Mouse (Mus musculus) testis, adult 2 months (tissue): ENCODE measurements around the gene Osbpl10.

Source experiments
- CTCF ChIP-seq: fragments of 200-500 bp; IDR thresholded peaks from 2 replicates; pipeline ENCODE4 v1.5.1; 2012; ENCODE audit warnings: low read depth, mild to moderate bottlenecking, inconsistent platforms, low read length, moderate library complexity; ENCODE audit not compliant: control insufficient read depth, insufficient read depth, insufficient replicate concordance
- POLR2A ChIP-seq: fragments of 200-500 bp; IDR thresholded peaks from 2 replicates; pipeline ENCODE4 v1.6.1; 2012; ENCODE audit warnings: low read depth, mild to moderate bottlenecking, inconsistent platforms, low read length, moderate library complexity; ENCODE audit not compliant: control insufficient read depth

DNA sequence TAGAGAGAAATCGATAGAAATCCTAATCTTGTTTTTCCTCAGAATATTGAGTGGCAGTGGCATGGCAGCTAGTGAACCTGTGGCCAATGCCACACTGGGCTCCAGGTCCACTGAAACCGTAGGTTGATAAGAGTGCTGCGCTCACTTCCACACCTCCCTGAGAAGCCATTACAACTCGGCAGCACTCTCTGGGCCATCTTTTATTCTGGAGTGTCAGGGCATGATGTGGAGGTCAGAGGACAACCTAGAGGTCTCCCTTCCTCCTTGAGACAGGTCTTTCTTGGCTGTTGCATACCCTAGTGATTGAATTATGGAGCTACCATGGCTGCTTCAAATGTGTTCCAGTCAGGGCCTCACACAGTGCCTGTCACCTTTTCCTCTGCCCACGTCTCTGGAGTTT is 283.5 kb downstream of the Osbpl10 start:
- TF ChIP-seq POLR2A (no peak), CTCF (no peak)
